Mouse (Mus musculus): ENCODE results near the gene Arhgap9. TPM values are rescaled to one million over a fixed set of nuclear protein-coding genes. Genes with fewer than 3 reads are reported as not detected.

The Arhgap9 gene
- polyA plus RNA-seq, 1 experiment from 2014 or later = 5.5 TPM

DNA sequence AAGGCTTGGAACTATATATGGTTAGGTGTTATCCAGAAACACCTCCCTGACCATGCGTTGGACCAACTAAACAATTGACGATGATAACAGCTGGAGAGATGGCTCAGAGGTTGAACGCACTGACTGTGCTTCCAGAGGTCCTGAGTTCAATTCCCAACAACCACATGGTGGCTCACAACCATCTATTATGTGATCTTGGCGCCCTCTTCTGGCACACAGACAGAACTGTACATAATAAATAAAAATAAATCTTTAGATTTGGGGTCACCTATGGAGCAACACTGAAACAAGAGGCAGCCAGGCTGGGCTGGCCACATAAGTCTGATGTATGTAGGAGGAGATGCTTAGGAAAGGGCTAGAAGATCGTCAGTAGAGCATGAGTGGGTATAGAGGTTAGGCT is 11.4 kb downstream of the Arhgap9 start:
- Histone ChIP-seq H3K4me1 (peaks cover 14% of the 10 kb centered on the region; the same call in 1 of the 2 replicates), H3K27me3 (ENCODE audit: low read depth, poor library complexity, severe bottlenecking) (peaks cover 43% of the 10 kb centered on the region), H3K9me3 (replicated peaks) (no peaks in the 10 kb centered on the region), H3K27ac (no peak overlapping the region), H3K4me3 (no peak overlapping the region), H3K36me3 (peaks cover 93% of the 10 kb centered on the region)
- WGBS = 66% methylated on average over 5 of the region's 5 CpGs
- DNase-seq (ENCODE audit: low spot score) = no peak

DNA sequence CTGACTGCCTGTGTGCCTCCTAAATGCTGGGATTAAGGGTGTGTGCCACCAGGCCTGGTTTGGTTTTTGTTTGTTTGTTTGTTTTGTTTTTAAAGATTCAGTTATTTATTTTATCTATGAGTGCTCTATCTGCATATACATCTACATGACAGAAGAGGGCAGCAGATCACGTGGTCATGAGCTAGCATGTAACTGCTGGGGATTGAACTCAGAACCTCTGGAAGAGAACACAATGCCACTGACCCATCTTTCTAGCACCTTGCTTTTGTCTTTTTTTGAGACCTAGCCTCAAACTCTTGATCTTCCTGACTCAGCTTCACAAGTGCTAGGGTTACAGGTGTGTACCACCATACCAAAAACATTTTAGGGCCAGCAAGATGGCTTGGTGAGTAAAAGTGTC is 13.5 kb downstream of the Arhgap9 start:
- peaks cover 79% of the 10 kb centered on the region for H3K36me3 ChIP-seq
- 93% methylated on average over 1 of the region's 1 CpGs for WGBS
- peaks cover 31% of the 10 kb centered on the region for H3K4me1 ChIP-seq
- no peak for DNase-seq (ENCODE audit: low spot score)
- H3K4me3 ChIP-seq = no peak overlapping the region
- H3K9me3 ChIP-seq (replicated peaks) = no peaks in the 10 kb centered on the region
- H3K27me3 ChIP-seq (ENCODE audit: low read depth, poor library complexity, severe bottlenecking) = peaks cover 27% of the 10 kb centered on the region
- no peak overlapping the region for H3K27ac ChIP-seq

DNA sequence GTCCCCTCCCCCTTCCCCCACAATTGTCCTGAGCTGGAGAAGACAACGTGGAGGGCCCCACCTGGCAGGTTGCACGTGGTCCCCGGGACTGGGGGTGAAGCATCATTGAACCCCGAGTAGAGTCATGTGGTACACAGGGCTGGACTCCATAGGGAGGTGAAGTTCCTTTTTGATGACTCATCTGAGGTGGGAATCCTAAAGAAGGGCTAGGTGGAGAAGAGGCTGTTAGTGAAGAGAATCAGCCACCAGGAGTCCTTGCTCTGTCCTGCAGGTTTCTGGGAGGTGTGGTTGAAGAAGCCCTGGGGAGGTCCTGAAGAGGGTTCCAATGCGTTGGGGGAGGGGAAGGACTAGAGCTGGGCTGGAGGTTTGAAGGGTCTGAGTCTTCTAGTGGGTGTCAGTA is 15.2 kb downstream of the Arhgap9 start:
- no peak for DNase-seq (ENCODE audit: low spot score)
- H3K4me3 ChIP-seq = no peak overlapping the region
- H3K9me3 ChIP-seq (replicated peaks) = no peaks in the 10 kb centered on the region
- WGBS = 79% methylated on average over 5 of the region's 5 CpGs
- peaks cover 62% of the 10 kb centered on the region for H3K36me3 ChIP-seq
- H3K4me1 ChIP-seq = peaks cover 42% of the 10 kb centered on the region
- H3K27ac ChIP-seq = no peak overlapping the region
- peaks cover 26% of the 10 kb centered on the region for H3K27me3 ChIP-seq (ENCODE audit: low read depth, poor library complexity, severe bottlenecking)

DNA sequence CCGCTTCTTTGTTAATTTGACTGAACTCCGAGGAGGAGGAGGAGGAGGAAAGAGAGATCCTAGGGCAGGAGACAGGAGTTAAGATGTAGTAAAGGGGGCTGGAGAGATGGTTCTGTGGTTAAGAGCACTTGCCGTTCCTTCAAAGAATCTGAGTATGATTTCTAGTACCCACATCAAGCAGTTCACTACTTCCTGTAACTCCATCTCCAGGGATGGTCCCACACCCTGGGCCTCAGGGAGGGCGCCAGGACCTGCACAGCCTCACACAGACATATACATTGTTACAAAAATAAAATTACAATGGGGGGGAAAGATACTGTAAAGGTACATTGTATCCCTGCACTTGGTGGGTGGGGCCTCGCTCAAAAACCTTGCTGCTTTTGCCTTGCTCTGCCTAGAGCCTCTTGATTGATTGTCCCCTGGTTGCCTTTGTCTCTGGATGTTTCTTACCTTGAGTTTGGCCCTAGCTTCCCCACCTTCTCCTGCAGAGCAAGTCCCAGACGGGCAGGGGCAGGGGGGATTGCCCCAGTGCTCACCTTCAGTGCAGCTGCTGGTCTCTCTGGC is 15.9 kb downstream of the Arhgap9 start:
- peaks cover 44% of the 10 kb centered on the region for H3K4me1 ChIP-seq
- no peak overlapping the region for H3K27ac ChIP-seq
- H3K36me3 ChIP-seq = peaks cover 55% of the 10 kb centered on the region
- no peak overlapping the region for H3K4me3 ChIP-seq
- no peaks in the 10 kb centered on the region for H3K9me3 ChIP-seq (replicated peaks)
- 85% methylated on average over 6 of the region's 6 CpGs for WGBS
- DNase-seq (ENCODE audit: low spot score) = no peak
- peaks cover 23% of the 10 kb centered on the region for H3K27me3 ChIP-seq (ENCODE audit: low read depth, poor library complexity, severe bottlenecking)

DNA sequence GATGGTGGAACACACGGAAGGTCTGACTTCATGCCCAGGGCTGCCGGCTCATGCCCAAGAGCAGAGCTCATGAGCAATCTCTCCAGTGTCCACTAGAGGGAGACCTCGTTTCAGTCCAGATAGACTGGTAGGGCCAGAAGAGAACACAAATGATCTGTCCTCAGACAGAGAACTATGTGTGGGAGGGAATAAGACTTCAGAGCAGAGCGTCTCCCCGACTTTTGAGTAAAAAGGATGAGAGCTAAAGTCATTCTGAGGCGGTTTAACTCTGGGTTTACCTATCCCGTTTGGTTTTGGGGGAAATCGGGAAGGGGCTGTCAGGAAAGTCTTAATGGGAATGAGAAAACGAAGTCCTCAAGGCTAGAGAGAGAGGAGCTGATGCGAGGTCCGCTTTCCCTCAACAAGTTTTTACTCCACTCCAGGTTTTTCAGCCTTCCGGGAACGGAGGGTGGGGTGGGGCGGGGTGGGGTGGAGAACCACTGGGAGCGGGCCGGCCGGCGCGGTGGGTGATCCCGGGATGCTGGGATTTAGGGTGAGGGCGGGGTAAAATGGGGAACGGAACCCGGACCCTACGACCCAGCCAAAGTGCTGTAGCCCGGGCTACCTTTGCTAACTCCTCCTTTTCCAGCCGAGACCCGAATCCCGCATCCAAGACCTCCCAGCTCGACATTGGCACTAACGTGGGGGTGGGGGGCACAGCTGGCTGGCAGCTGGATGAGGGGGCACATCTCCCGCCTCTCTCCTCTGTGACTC is 17.3 kb downstream of the Arhgap9 start:
- whole genome bisulfite sequencing = under 1% methylated on average over 31 of the region's 31 CpGs
- no peaks in the 10 kb centered on the region for H3K9me3 ChIP-seq (replicated peaks)
- peak overlapping the region; percentile 94 for H3K27ac ChIP-seq
- H3K4me3 ChIP-seq = peak overlapping the region; percentile 70
- DNase-seq (ENCODE audit: low spot score) = peak; percentile 89
- peaks cover 23% of the 10 kb centered on the region for H3K27me3 ChIP-seq (ENCODE audit: low read depth, poor library complexity, severe bottlenecking)
- peaks cover 44% of the 10 kb centered on the region for H3K4me1 ChIP-seq
- peaks cover 41% of the 10 kb centered on the region for H3K36me3 ChIP-seq

DNA sequence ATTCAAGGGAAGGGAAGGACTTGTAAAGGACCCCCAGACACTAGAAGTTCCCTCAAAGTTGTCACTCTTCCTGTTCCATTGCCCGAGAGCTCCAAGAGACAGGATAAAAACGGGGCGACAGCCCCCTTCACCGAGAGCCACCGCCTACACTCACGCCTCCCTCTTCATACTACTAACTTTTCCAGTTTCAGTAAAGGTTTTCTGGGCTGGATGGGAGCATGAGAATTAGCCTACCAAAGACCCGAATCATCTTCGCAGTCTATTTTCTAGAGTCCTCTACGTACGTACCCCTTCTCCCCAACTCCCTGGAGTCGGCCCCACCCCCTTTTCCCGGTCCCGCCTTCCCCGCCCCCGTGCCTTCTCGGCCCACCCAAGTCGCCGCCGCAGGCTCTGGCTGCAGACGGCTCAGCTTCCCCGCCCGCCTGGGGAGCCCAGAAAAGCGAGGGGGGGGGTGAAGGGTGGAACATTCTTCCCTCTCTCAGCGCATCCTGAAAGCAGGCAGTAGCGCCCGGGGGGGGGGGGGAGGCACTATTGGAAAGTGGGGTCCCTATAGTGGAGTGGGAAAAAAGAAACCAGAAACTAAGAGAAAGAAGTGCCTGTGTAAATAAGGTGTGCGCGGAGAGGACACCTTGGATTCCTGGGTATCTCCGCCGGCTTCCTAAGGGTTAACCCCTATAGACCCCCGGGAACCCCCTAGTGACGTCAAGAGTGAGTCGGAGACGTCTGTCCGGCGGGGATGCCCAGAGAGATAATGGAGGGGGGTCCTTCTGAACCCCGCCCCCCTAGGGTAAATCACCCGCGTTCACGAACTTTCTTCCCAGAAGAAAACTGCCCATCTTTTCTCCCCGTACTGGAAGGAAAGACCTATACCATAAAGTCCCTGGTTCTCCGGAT is 18.2 kb downstream of the Arhgap9 start:
- no peaks in the 10 kb centered on the region for H3K9me3 ChIP-seq (replicated peaks)
- H3K27ac ChIP-seq = peak overlapping the region; percentile 94
- peaks cover 32% of the 10 kb centered on the region for H3K36me3 ChIP-seq
- under 1% methylated on average over 42 of the region's 42 CpGs for WGBS
- H3K27me3 ChIP-seq (ENCODE audit: low read depth, poor library complexity, severe bottlenecking) = peaks cover 23% of the 10 kb centered on the region
- H3K4me1 ChIP-seq = peaks cover 44% of the 10 kb centered on the region
- peak; percentile 90 for DNase-seq (ENCODE audit: low spot score)
- H3K4me3 ChIP-seq = peak overlapping the region; percentile 70

DNA sequence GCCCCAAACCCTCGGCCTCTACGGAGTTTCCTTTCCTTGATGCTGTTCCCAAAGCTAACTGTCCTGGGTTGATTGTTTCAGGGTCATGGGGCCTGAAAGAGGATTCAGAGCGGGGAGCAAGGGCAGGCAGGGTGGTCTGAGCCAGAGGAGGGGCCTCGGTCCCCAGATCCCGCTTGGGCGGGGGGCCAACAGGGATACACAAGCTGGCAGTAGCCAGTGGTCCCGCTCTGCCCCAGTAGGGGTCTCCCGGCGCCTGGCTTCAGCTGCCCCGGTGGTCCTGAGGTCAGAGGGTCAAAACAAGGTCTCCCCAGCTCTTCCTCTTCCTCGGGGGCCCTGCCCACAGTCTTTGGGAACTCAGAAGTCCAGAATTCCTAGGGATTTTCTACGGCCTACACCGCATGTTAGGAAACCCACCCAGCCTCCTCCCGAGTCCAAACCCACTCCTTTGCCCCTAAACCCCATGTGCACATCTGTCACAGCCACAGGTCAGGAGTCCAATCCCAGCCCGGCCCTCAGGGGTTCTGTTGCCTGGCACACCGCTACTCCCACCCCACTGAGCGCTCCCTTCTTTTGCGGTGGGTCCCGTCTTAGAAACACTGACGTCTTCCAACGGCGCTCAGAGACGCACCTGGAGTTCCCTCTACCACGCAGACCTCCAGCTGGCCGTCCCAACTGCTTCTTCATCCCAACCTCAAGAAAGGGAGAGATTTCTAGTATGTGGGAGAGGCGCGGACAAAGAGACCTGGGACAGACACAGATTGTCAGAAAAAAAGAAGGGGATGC is 19.0 kb downstream of the Arhgap9 start:
- DNase-seq (ENCODE audit: low spot score) = peak; percentile 80
- H3K27me3 ChIP-seq (ENCODE audit: low read depth, poor library complexity, severe bottlenecking) = peaks cover 23% of the 10 kb centered on the region
- H3K4me1 ChIP-seq = peaks cover 44% of the 10 kb centered on the region
- WGBS = under 1% methylated on average over 27 of the region's 27 CpGs
- peaks cover 25% of the 10 kb centered on the region for H3K36me3 ChIP-seq
- no peaks in the 10 kb centered on the region for H3K9me3 ChIP-seq (replicated peaks)
- H3K4me3 ChIP-seq = peak overlapping the region; percentile 70
- peak overlapping the region; percentile 94 for H3K27ac ChIP-seq

DNA sequence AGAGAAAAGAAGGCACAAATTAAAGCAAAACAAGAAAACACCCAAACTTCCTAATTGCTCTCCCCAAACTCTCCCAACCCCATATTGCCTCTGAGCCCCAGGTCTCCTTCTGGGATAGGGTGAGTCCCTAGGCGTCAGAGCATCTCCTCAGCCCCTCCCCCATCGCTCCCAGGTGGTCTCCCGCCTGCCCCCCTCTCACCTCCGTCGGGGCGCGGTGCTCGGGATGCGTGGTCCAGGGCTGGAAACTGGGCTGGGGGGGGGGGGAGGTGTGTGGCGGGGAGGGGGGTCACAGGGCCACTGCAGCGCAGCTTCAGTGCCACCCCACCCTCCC is 19.6 kb downstream of the Arhgap9 start:
- WGBS = under 1% methylated on average over 10 of the region's 11 CpGs
- H3K27ac ChIP-seq = peak overlapping the region; percentile 94
- no peaks in the 10 kb centered on the region for H3K9me3 ChIP-seq (replicated peaks)
- peak overlapping the region; percentile 70 for H3K4me3 ChIP-seq
- H3K27me3 ChIP-seq (ENCODE audit: low read depth, poor library complexity, severe bottlenecking) = peaks cover 23% of the 10 kb centered on the region
- peak; percentile 74 for DNase-seq (ENCODE audit: low spot score)
- H3K36me3 ChIP-seq = peaks cover 20% of the 10 kb centered on the region
- peaks cover 44% of the 10 kb centered on the region for H3K4me1 ChIP-seq

DNA sequence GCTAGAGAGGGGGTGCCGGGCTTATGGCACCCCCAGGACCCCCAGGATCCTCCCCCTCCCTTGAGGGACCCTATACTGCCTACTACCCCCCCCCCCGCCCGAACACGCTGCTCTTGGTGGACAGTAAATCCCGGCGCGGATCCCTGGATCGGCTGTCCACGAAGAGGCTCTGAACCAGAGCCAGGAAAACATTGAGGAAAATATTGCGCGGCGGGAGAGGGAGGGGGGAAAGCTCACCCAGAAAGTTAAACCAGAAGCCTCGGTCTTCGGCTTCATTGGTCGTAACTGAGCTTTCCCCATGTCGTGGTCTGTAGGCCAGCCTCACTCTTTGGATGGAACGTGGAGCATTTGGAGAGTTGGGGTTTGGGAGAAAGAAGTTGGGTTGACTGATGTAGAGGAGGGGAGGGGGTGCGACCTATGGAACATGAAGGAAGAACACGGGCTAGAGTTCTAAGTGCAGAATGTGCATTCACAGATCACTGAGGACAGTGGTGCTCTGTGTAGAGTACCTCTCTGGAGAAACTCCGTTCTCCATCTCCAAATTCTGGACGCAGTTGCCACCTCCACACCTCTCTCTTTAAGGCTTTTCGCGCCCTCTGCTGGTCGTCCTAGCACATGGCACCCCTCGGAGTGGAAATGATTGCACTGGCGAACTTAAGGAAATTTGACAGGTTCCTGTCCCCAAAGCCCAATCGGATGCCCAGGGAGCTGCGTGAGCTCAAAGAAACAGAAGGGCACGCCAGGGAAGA is 20.3 kb downstream of the Arhgap9 start, which contains the start of gene Gli1:
Gene Gli1 (minus strand): TSS at position 84 of the 749 bp plus-strand sequence.
- peaks cover 44% of the 10 kb centered on the region for H3K4me1 ChIP-seq
- H3K36me3 ChIP-seq = peaks cover 12% of the 10 kb centered on the region
- H3K4me3 ChIP-seq = peak within 1 kb of the TSS; percentile 70
- under 1% methylated on average over 29 of the region's 29 CpGs for WGBS
- no peaks in the 10 kb centered on the region for H3K9me3 ChIP-seq (replicated peaks)
- H3K27me3 ChIP-seq (ENCODE audit: low read depth, poor library complexity, severe bottlenecking) = peaks cover 19% of the 10 kb centered on the region
- H3K27ac ChIP-seq = peak within 1 kb of the TSS; percentile 94
- DNase-seq (ENCODE audit: low spot score) = peak; percentile 93

DNA sequence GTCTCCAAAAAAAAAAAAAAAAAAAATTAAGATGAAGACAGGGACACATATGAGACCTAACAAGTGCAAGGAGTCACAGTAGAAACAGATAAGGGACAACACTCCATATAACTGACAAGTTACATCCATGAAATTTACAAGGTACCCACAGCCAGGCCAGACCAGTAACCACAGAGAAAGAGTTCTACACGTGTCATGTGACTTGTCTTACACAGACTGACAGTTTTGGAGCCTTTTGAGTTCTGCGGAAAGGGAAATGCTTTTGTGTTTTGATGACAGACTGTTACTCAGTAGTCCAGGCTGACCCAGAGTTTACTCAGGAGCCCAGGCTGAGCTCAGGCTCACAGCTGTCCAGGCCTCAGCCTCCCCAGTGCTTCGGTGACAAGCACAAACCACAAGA is 21.3 kb downstream of the Arhgap9 start:
- no peaks in the 10 kb centered on the region for H3K9me3 ChIP-seq (replicated peaks)
- H3K27ac ChIP-seq = no peak overlapping the region
- peak; percentile 26 for DNase-seq (ENCODE audit: low spot score)
- H3K4me3 ChIP-seq = no peak overlapping the region
- H3K36me3 ChIP-seq = peaks cover 3% of the 10 kb centered on the region
- peaks cover 44% of the 10 kb centered on the region for H3K4me1 ChIP-seq
- H3K27me3 ChIP-seq (ENCODE audit: low read depth, poor library complexity, severe bottlenecking) = peaks cover 13% of the 10 kb centered on the region
- 69% methylated on average over 3 of the region's 3 CpGs for WGBS

DNA sequence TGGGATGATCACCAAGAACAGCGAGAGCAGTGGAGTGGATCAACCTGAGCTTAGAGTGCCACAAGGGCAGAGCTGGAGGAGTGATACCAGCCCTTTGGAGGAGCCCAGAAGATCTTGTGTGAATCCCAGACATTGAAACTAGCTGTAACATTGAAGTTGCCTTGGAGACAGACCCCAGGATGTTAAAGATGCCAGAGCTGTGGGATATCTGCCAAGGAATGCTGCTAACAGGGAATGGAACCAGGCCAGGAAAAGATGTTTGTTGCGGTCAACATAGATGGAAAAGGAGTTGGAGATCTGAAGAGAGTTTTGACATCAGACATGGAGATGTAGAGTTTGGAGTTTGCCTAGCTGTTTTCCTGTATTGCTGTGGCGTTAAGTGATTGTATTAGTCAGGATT is 24.4 kb downstream of the Arhgap9 start:
- DNase-seq (ENCODE audit: low spot score) = no peak

DNA sequence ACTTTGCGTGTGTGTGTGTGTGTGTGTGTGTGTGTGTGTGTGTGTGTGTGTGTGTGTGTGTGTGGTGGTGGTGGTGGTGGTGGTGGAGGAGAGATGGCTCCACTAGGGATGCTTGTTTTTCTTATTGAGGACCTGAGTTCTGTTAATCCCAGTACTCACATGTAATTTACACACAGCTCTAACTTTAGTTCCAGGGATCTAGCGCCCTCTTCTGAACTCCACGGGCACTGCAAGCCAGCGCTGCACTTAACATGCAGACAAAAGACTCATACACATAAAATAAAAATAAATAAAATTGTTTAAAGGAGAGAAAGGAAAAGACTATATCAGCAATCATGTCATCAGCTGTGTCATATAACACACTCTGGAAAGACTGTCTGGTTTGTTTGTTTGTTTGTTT is 27.2 kb downstream of the Arhgap9 start:
- no peak overlapping the region for H3K4me3 ChIP-seq
- peaks cover 19% of the 10 kb centered on the region for H3K4me1 ChIP-seq
- H3K27ac ChIP-seq = no peak overlapping the region
- H3K27me3 ChIP-seq (ENCODE audit: low read depth, poor library complexity, severe bottlenecking) = peaks cover 20% of the 10 kb centered on the region
- no peak for DNase-seq (ENCODE audit: low spot score)
- no peaks in the 10 kb centered on the region for H3K9me3 ChIP-seq (replicated peaks)
- no peaks in the 10 kb centered on the region for H3K36me3 ChIP-seq
- WGBS = 76% methylated on average over 4 of the region's 4 CpGs

More for the DNA sequence above, 24.4 kb downstream of the Arhgap9 start:
- no peaks in the 10 kb centered on the region for H3K9me3 ChIP-seq (replicated peaks)
- H3K4me1 ChIP-seq = peaks cover 25% of the 10 kb centered on the region
- H3K36me3 ChIP-seq = no peaks in the 10 kb centered on the region
- H3K4me3 ChIP-seq = no peak overlapping the region
- peaks cover 17% of the 10 kb centered on the region; the same call in 1 of the 2 replicates for H3K27me3 ChIP-seq (ENCODE audit: low read depth, poor library complexity, severe bottlenecking)
- WGBS = 93% methylated on average over 3 of the region's 3 CpGs
- H3K27ac ChIP-seq = no peak overlapping the region
